Mouse (Mus musculus): ENCODE measurements at regions not wholly inside any gene's neighbourhood (a gene's known extent, or its start where the extent isn't known, plus 50 kb on each side); places are given as distances from the start of the nearest gene placed in this dataset.

- H3K9ac ChIP-seq (ENCODE audit: low read depth, low read length): no peak overlapping the region
- WGBS: 86% methylated on average over 7 of the region's 7 CpGs
- H3K36me3 ChIP-seq (ENCODE audit: control insufficient read depth, insufficient read depth, low read length): no peaks in the 10 kb centered on the region
- H3K79me2 ChIP-seq (replicated peaks; ENCODE audit: control insufficient read depth, insufficient read depth, low read length): no peaks in the 10 kb centered on the region
- TF ChIP-seq CTCF (IDR thresholded peaks at IDR 0.05) (no peak), POLR2A (IDR thresholded peaks at IDR 0.05; ENCODE audit: insufficient read depth, low read depth, low read length) (no peak), EP300 (IDR thresholded peaks at IDR 0.05; ENCODE audit: insufficient read depth, low read depth, low read length) (no peak)
- intact Hi-C loops (cut with DNase I): no loop called here
- no peaks in the 10 kb centered on the region for H3K27me3 ChIP-seq (ENCODE audit: control insufficient read depth, insufficient read depth, low read length)
- no peak overlapping the region for H3K27ac ChIP-seq
- no peak for DNase-seq
- H3K4me3 ChIP-seq: no peak overlapping the region
- H3K4me1 ChIP-seq (ENCODE audit: control insufficient read depth, insufficient read depth, low read length): no peaks in the 10 kb centered on the region
Measured at GRCm38 (mm10) chr16:15070485-15070960, 164.1 kb downstream of the Efcab1 start.

GRCm38 (mm10) chr16:15074407-15074806 lies 168.0 kb downstream of the Efcab1 start:
- Histone ChIP-seq H3K79me2 (replicated peaks; ENCODE audit: control insufficient read depth, insufficient read depth, low read length) (no peaks in the 10 kb centered on the region), H3K9ac (ENCODE audit: low read depth, low read length) (no peak overlapping the region), H3K27ac (no peak overlapping the region), H3K36me3 (ENCODE audit: control insufficient read depth, insufficient read depth, low read length) (no peaks in the 10 kb centered on the region), H3K4me3 (no peak overlapping the region), H3K27me3 (ENCODE audit: control insufficient read depth, insufficient read depth, low read length) (no peaks in the 10 kb centered on the region), H3K4me1 (ENCODE audit: control insufficient read depth, insufficient read depth, low read length) (no peaks in the 10 kb centered on the region)
- intact Hi-C loops (cut with DNase I): no loop called here
- no peak for DNase-seq
- TF ChIP-seq CTCF (IDR thresholded peaks at IDR 0.05): no peak

GRCm38 (mm10) chr16:15083692-15084091 lies 177.3 kb downstream of the Efcab1 start:
- intact Hi-C loops (cut with DNase I): no loop called here
- no peaks in the 10 kb centered on the region for H3K79me2 ChIP-seq (replicated peaks; ENCODE audit: control insufficient read depth, insufficient read depth, low read length)
- no peak for DNase-seq
- H3K36me3 ChIP-seq (ENCODE audit: control insufficient read depth, insufficient read depth, low read length): no peaks in the 10 kb centered on the region
- H3K27ac ChIP-seq: no peak overlapping the region
- TF ChIP-seq EP300 (IDR thresholded peaks at IDR 0.05; ENCODE audit: insufficient read depth, low read depth, low read length) (no peak), CTCF (IDR thresholded peaks at IDR 0.05) (no peak), POLR2A (IDR thresholded peaks at IDR 0.05; ENCODE audit: insufficient read depth, low read depth, low read length) (no peak)
- H3K4me1 ChIP-seq (ENCODE audit: control insufficient read depth, insufficient read depth, low read length): peaks cover 2% of the 10 kb centered on the region
- H3K9ac ChIP-seq (ENCODE audit: low read depth, low read length): no peak overlapping the region
- H3K27me3 ChIP-seq (ENCODE audit: control insufficient read depth, insufficient read depth, low read length): 0 out of 2 replicates have a peak, but pooled peaks cover 2% of the 10 kb centered on the region
- no peak overlapping the region for H3K4me3 ChIP-seq
- WGBS: 66% methylated on average over 3 of the region's 3 CpGs

GRCm38 (mm10) chr16:15084147-15084752 lies 177.8 kb downstream of the Efcab1 start:
- Histone ChIP-seq H3K4me1 (ENCODE audit: control insufficient read depth, insufficient read depth, low read length) (peaks cover 2% of the 10 kb centered on the region), H3K9ac (ENCODE audit: low read depth, low read length) (no peak overlapping the region), H3K27me3 (ENCODE audit: control insufficient read depth, insufficient read depth, low read length) (0 out of 2 replicates have a peak, but pooled peaks cover 2% of the 10 kb centered on the region), H3K79me2 (replicated peaks; ENCODE audit: control insufficient read depth, insufficient read depth, low read length) (no peaks in the 10 kb centered on the region), H3K4me3 (peak overlapping the region; percentile 42), H3K27ac (peak overlapping the region; percentile 24), H3K36me3 (ENCODE audit: control insufficient read depth, insufficient read depth, low read length) (no peaks in the 10 kb centered on the region)
- intact Hi-C loops (cut with DNase I): no loop called here
- TF ChIP-seq EP300 (IDR thresholded peaks at IDR 0.05; ENCODE audit: insufficient read depth, low read depth, low read length): no peak
- no peak for TF ChIP-seq CTCF (IDR thresholded peaks at IDR 0.05)
- no peak for TF ChIP-seq POLR2A (IDR thresholded peaks at IDR 0.05; ENCODE audit: insufficient read depth, low read depth, low read length)
- peak in 1 of 2 experiments; percentile 30 for DNase-seq
- 37% methylated on average over 10 of the region's 10 CpGs for WGBS

- Histone ChIP-seq H3K27ac (peak overlapping the region; percentile 24), H3K36me3 (ENCODE audit: control insufficient read depth, insufficient read depth, low read length) (no peaks in the 10 kb centered on the region), H3K79me2 (replicated peaks; ENCODE audit: control insufficient read depth, insufficient read depth, low read length) (no peaks in the 10 kb centered on the region), H3K4me3 (peak overlapping the region; percentile 42), H3K4me1 (ENCODE audit: control insufficient read depth, insufficient read depth, low read length) (peaks cover 2% of the 10 kb centered on the region), H3K9ac (ENCODE audit: low read depth, low read length) (peak overlapping the region; percentile 77), H3K27me3 (ENCODE audit: control insufficient read depth, insufficient read depth, low read length) (0 out of 2 replicates have a peak, but pooled peaks cover 2% of the 10 kb centered on the region)
- 3% methylated on average over 56 of the region's 56 CpGs for WGBS
- DNase-seq: peak; percentile 55 to 69
- TF ChIP-seq EP300 (IDR thresholded peaks at IDR 0.05; ENCODE audit: insufficient read depth, low read depth, low read length): no peak
- TF ChIP-seq CTCF (IDR thresholded peaks at IDR 0.05): peak; percentile 2; the same call in 1 of the 2 replicates
- intact Hi-C loops (cut with DNase I): no loop called here
Measured at GRCm38 (mm10) chr16:15084753-15085728, 178.6 kb downstream of the Efcab1 start.

GRCm38 (mm10) chr16:15086556-15086955 lies 180.2 kb downstream of the Efcab1 start:
- Histone ChIP-seq H3K4me1 (ENCODE audit: control insufficient read depth, insufficient read depth, low read length) (peaks cover 2% of the 10 kb centered on the region), H3K27me3 (ENCODE audit: control insufficient read depth, insufficient read depth, low read length) (0 out of 2 replicates have a peak, but pooled peaks cover 2% of the 10 kb centered on the region), H3K36me3 (ENCODE audit: control insufficient read depth, insufficient read depth, low read length) (no peaks in the 10 kb centered on the region), H3K9ac (ENCODE audit: low read depth, low read length) (no peak overlapping the region), H3K4me3 (no peak overlapping the region), H3K79me2 (replicated peaks; ENCODE audit: control insufficient read depth, insufficient read depth, low read length) (no peaks in the 10 kb centered on the region), H3K27ac (no peak overlapping the region)
- intact Hi-C loops (cut with DNase I): no loop called here
- DNase-seq: peak in 1 of 2 experiments; percentile 4
- WGBS: 60% methylated on average over 4 of the region's 4 CpGs
- TF ChIP-seq CTCF (IDR thresholded peaks at IDR 0.05) (no peak), EP300 (IDR thresholded peaks at IDR 0.05; ENCODE audit: insufficient read depth, low read depth, low read length) (no peak), POLR2A (IDR thresholded peaks at IDR 0.05; ENCODE audit: insufficient read depth, low read depth, low read length) (no peak)

Measured in heart, adult 2 months (tissue).